Mouse (Mus musculus): Measurements from ENCODE around the gene F830045P16Rik.

Gene F830045P16Rik

GRCm38 (mm10) chr2:129536377-129536776 lies at the start of gene F830045P16Rik:
F830045P16Rik (minus strand) TSS chr2:129536602.
- no peak for DNase-seq

GRCm38 (mm10) chr2:129585904-129586514 lies 49.6 kb upstream of the F830045P16Rik start:
- no peak for DNase-seq

GRCm38 (mm10) chr2:129584905-129585304 lies 48.5 kb upstream of the F830045P16Rik start:
- no peak for DNase-seq

- no peak for DNase-seq
Observed at GRCm38 (mm10) chr2:129582261-129582660, 45.9 kb upstream of the F830045P16Rik start.

GRCm38 (mm10) chr2:129581826-129582225 lies 45.4 kb upstream of the F830045P16Rik start:
- no peak for DNase-seq

GRCm38 (mm10) chr2:129580656-129581055 lies 44.3 kb upstream of the F830045P16Rik start:
- no peak for DNase-seq

GRCm38 (mm10) chr2:129576611-129577447 lies 40.4 kb upstream of the F830045P16Rik start:
- DNase-seq, result no peak

- no peak for DNase-seq
Observed at GRCm38 (mm10) chr2:129575113-129575512, 38.7 kb upstream of the F830045P16Rik start.

- DNase-seq, result no peak
Observed at GRCm38 (mm10) chr2:129574395-129575046, 38.1 kb upstream of the F830045P16Rik start.

- no peak for DNase-seq
Observed at GRCm38 (mm10) chr2:129573701-129574273, 37.4 kb upstream of the F830045P16Rik start.

GRCm38 (mm10) chr2:129569556-129569955 lies 33.2 kb upstream of the F830045P16Rik start:
- no peak for DNase-seq

GRCm38 (mm10) chr2:129569120-129569519 lies 32.7 kb upstream of the F830045P16Rik start:
- no peak for DNase-seq

GRCm38 (mm10) chr2:129563944-129564709 lies 27.7 kb upstream of the F830045P16Rik start:
- DNase-seq, result no peak

GRCm38 (mm10) chr2:129561796-129562195 lies 25.4 kb upstream of the F830045P16Rik start:
- DNase-seq, result no peak

- no peak for DNase-seq
Observed at GRCm38 (mm10) chr2:129558875-129559219, 22.4 kb upstream of the F830045P16Rik start.

- DNase-seq, result no peak
Observed at GRCm38 (mm10) chr2:129558008-129558874, 21.8 kb upstream of the F830045P16Rik start.

GRCm38 (mm10) chr2:129556081-129556480 lies 19.7 kb upstream of the F830045P16Rik start:
- DNase-seq, result no peak

- DNase-seq, result no peak
Observed at GRCm38 (mm10) chr2:129550781-129551180, 14.4 kb upstream of the F830045P16Rik start.

- no peak for DNase-seq
Observed at GRCm38 (mm10) chr2:129549537-129550135, 13.2 kb upstream of the F830045P16Rik start.

- DNase-seq, result no peak
Observed at GRCm38 (mm10) chr2:129546772-129547171, 10.4 kb upstream of the F830045P16Rik start.

- DNase-seq, result no peak
Observed at GRCm38 (mm10) chr2:129545596-129545995, 9.2 kb upstream of the F830045P16Rik start.

All from lung, postnatal 10 days (tissue).